Mouse (Mus musculus) intestine, embryonic 16.5 days (tissue): ENCODE results near the gene S100a5. TPM values are rescaled to one million over a fixed set of nuclear protein-coding genes. Genes with fewer than 3 reads are reported as not detected.

Experiments used
- ATAC-seq: fragments of 200-750 bp; cut with Nextera tagmentation; 2 replicates; pipeline ENCODE4 v1.8.0; 2017; ENCODE audit warnings: moderate TSS enrichment, moderate library complexity
- H3K27ac ChIP-seq: fragments of 300-500 bp; sonication (generic); 2 replicates; pipeline ENCODE4 v1.5.1; 2014; ENCODE audit warnings: mild to moderate bottlenecking, low read length
- H3K27me3 ChIP-seq: fragments of 300-500 bp; sonication (generic); replicated peaks from 2 replicates; pipeline ENCODE4 v1.6.1; 2014; ENCODE audit warnings: low read length, control low read depth, mixed read lengths; ENCODE audit not compliant: control insufficient read depth, insufficient read depth
- H3K36me3 ChIP-seq: fragments of 300-500 bp; sonication (generic); 2 replicates; pipeline ENCODE4 v1.6.1; 2014; ENCODE audit warnings: low read length, control low read depth; ENCODE audit not compliant: control insufficient read depth, insufficient read depth
- H3K4me1 ChIP-seq: fragments of 300-500 bp; sonication (generic); 2 replicates; pipeline ENCODE4 v1.6.1; 2014; ENCODE audit warnings: low read length, control low read depth, mixed read lengths; ENCODE audit not compliant: control insufficient read depth, insufficient read depth
- H3K4me2 ChIP-seq: fragments of 300-500 bp; sonication (generic); 2 replicates; pipeline ENCODE4 v1.6.1; 2014; ENCODE audit warnings: low read depth, low read length, control low read depth
- H3K4me3 ChIP-seq: fragments of 300-500 bp; sonication (generic); 2 replicates; pipeline ENCODE4 v1.5.1; 2014; ENCODE audit warnings: mild to moderate bottlenecking, low read length
- H3K9ac ChIP-seq: fragments of 300-500 bp; sonication (generic); 2 replicates; pipeline ENCODE4 v1.6.1; 2014; ENCODE audit warnings: low read depth, low read length
- H3K9me3 ChIP-seq: fragments of 300-500 bp; sonication (generic); 2 replicates; pipeline ENCODE4 v1.6.1; 2016; ENCODE audit warnings: low read length, control low read depth; ENCODE audit not compliant: control insufficient read depth
- WGBS: fragments of 180-500 bp; shearing (Covaris S2); extraction: QIAGEN DNeasy Blood & Tissue Kit; methylation state at CpG from one replicate; pipeline ENCODE4 v1.1.7; 2014; 5-methylcytosine and 5-hydroxymethylcytosine counted together
- polyA plus RNA-seq: library from polyadenylated mRNA; unstranded; fragments of >200 nt; fragmentation: Nextera tagmentation; extraction: Ambion mirVana; gene quantifications from 2 replicates; pipeline ENCODE4 v1.2.1, GENCODE M21; 2015

S100a5 gene
- polyA plus RNA-seq, 1 experiment from 2014 or later = 16.0 TPM

- H3K27ac ChIP-seq = peak overlapping the region; percentile 82
- H3K4me2 ChIP-seq = peak overlapping the region; percentile 86
- ATAC-seq = no peak
- peak overlapping the region; percentile 51 for H3K4me3 ChIP-seq
- H3K9ac ChIP-seq = no peak overlapping the region; the same call in 1 of the 2 replicates
- no peaks in the 10 kb centered on the region for H3K36me3 ChIP-seq
- peaks cover 20% of the 10 kb centered on the region for H3K4me1 ChIP-seq
- H3K9me3 ChIP-seq = no peaks in the 10 kb centered on the region
- WGBS = 76% methylated on average over 6 of the region's 6 CpGs
- no peaks in the 10 kb centered on the region for H3K27me3 ChIP-seq
These were observed 5.8 kb downstream of the S100a5 start for GRCm38 (mm10) chr3:90614148-90614530.

GRCm38 (mm10) chr3:90614611-90615251, 6.4 kb downstream of the S100a5 start:
- Histone ChIP-seq H3K36me3 (no peaks in the 10 kb centered on the region), H3K9me3 (no peaks in the 10 kb centered on the region), H3K4me3 (peak overlapping the region; percentile 51), H3K9ac (peak overlapping the region; percentile 0), H3K27ac (peak overlapping the region; percentile 82), H3K4me2 (peak overlapping the region; percentile 86), H3K4me1 (peaks cover 19% of the 10 kb centered on the region), H3K27me3 (no peaks in the 10 kb centered on the region)
- peak; percentile 84 for ATAC-seq
- 48% methylated on average over 11 of the region's 11 CpGs for WGBS

DNA sequence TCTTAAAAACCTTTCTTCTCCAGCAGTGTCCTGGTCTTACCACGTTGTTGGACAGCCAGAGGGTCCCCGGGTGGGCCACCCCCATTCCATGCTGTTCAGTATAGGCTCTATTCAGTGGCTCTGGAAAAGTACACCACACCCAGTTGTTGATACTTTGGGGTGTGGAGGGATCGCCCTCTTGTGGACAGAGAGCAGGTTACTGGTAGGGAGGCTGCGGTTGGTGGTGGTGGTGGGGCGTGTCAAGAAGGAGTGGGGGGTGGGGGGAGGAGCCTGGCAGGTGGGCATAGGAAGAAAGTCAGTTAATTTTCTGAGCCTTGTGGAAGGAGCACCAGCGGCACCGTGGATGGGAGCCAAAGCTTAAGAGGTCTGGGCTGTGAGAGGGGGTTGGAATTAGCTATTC, 7.1 kb downstream of the S100a5 start:
- peak overlapping the region; percentile 86; the same call in 1 of the 2 replicates for H3K4me2 ChIP-seq
- no peaks in the 10 kb centered on the region for H3K36me3 ChIP-seq
- H3K4me3 ChIP-seq = peak overlapping the region; percentile 31
- 5% methylated on average over 7 of the region's 7 CpGs for WGBS
- no peaks in the 10 kb centered on the region for H3K27me3 ChIP-seq
- peaks cover 17% of the 10 kb centered on the region for H3K4me1 ChIP-seq
- H3K9ac ChIP-seq = peak overlapping the region; percentile 0; the same call in 1 of the 2 replicates
- no peaks in the 10 kb centered on the region for H3K9me3 ChIP-seq
- H3K27ac ChIP-seq = peak overlapping the region; percentile 82
- peak; percentile 70 for ATAC-seq

GRCm38 (mm10) chr3:90615911-90616310, 7.6 kb downstream of the S100a5 start:
- H3K36me3 ChIP-seq = no peaks in the 10 kb centered on the region
- H3K27ac ChIP-seq = no peak overlapping the region
- peak overlapping the region; percentile 31; the same call in 1 of the 2 replicates for H3K4me3 ChIP-seq
- no peak overlapping the region for H3K9ac ChIP-seq
- no peak for ATAC-seq
- H3K4me2 ChIP-seq = no peak overlapping the region
- H3K27me3 ChIP-seq = no peaks in the 10 kb centered on the region
- H3K9me3 ChIP-seq = no peaks in the 10 kb centered on the region
- H3K4me1 ChIP-seq = peaks cover 17% of the 10 kb centered on the region
- 84% methylated on average over 1 of the region's 1 CpGs for WGBS

DNA sequence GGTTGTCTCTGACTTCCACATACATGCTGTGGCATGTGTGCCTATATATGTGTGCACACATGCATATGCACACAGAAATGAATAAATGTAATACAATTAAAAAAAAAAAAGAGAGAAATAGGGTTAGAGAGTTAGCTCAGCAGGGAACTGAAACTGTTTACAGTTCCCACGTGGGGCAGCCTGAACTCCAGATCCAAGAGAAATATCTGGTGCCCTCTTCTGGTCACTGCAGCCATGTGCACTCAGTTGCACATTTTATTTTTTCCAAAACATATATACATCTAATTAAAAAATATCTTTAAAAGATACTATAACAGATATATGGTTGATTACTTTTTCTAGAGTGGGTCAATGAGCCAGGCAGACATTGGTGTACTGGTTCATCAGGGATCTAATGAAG, 9.3 kb downstream of the S100a5 start:
- H3K4me3 ChIP-seq = no peak overlapping the region
- no peak overlapping the region for H3K9ac ChIP-seq
- peaks cover 24% of the 10 kb centered on the region for H3K4me1 ChIP-seq
- no peak overlapping the region for H3K27ac ChIP-seq
- no peaks in the 10 kb centered on the region for H3K9me3 ChIP-seq
- H3K36me3 ChIP-seq = no peaks in the 10 kb centered on the region
- WGBS = 6% methylated on average over 1 of the region's 1 CpGs
- no peak overlapping the region for H3K4me2 ChIP-seq
- no peaks in the 10 kb centered on the region for H3K27me3 ChIP-seq
- ATAC-seq = no peak

- no peak for ATAC-seq
- no peak overlapping the region for H3K27ac ChIP-seq
- no peak overlapping the region for H3K4me2 ChIP-seq
- H3K27me3 ChIP-seq = no peaks in the 10 kb centered on the region
- no peaks in the 10 kb centered on the region for H3K36me3 ChIP-seq
- H3K4me1 ChIP-seq = peaks cover 27% of the 10 kb centered on the region
- H3K9ac ChIP-seq = no peak overlapping the region
- H3K4me3 ChIP-seq = no peak overlapping the region
- 52% methylated on average over 7 of the region's 7 CpGs for WGBS
- no peaks in the 10 kb centered on the region for H3K9me3 ChIP-seq
These were observed 13.2 kb downstream of the S100a5 start for GRCm38 (mm10) chr3:90621552-90621951.

DNA sequence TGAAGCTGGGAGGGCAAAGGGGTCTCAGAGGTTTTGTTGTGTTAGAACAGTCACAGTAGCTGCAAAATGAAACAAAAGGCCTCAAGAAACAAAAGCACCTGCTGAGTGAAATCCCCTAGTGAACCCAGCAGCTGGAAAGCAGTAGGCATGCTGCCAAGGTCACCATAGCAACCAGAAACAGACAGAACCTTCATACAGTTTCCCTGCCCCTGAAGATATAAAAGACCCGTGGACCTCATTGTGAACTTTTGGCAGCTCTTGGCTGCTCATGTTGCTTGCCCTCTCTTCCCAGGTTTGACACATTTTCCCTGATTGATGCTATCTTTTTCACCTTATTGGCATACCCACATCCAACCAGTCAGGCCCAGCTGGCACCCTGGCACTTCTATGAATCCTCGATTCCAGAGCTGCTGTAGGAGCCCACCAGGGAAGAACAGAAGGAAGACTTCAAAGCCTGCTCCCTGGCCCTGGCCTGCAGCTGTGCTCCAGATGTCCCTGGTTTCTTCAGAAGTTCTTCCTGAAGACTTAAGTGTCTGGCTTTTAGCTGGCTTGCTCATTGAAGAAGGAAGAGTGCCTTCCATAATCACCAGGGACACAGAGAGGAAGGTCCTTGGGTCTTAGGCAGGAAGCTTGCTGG, 15.2 kb downstream of the S100a5 start:
- no peak overlapping the region for H3K9ac ChIP-seq
- peak overlapping the region; percentile 47; the same call in 1 of the 2 replicates for H3K27ac ChIP-seq
- ATAC-seq = no peak

GRCm38 (mm10) chr3:90625496-90625895, 17.2 kb downstream of the S100a5 start:
- Histone ChIP-seq H3K27me3 (no peaks in the 10 kb centered on the region), H3K4me2 (no peak overlapping the region), H3K4me3 (no peak overlapping the region), H3K27ac (peak overlapping the region; percentile 97), H3K36me3 (no peaks in the 10 kb centered on the region), H3K9me3 (no peaks in the 10 kb centered on the region), H3K9ac (no peak overlapping the region), H3K4me1 (peaks cover 27% of the 10 kb centered on the region)
- no peak for ATAC-seq
- WGBS = 77% methylated on average over 5 of the region's 5 CpGs

More for the DNA sequence above, 15.2 kb downstream of the S100a5 start:
- 21% methylated on average over 2 of the region's 2 CpGs for WGBS
- H3K4me2 ChIP-seq = no peak overlapping the region
- no peaks in the 10 kb centered on the region for H3K27me3 ChIP-seq
- H3K36me3 ChIP-seq = no peaks in the 10 kb centered on the region
- no peak overlapping the region for H3K4me3 ChIP-seq
- no peaks in the 10 kb centered on the region for H3K9me3 ChIP-seq
- peaks cover 27% of the 10 kb centered on the region for H3K4me1 ChIP-seq

- H3K9me3 ChIP-seq = no peaks in the 10 kb centered on the region
- no peaks in the 10 kb centered on the region for H3K27me3 ChIP-seq
- H3K27ac ChIP-seq = peak overlapping the region; percentile 97
- WGBS = 36% methylated on average over 9 of the region's 9 CpGs
- H3K9ac ChIP-seq = peak overlapping the region; percentile 29; the same call in 1 of the 2 replicates
- H3K4me3 ChIP-seq = peak overlapping the region; percentile 18
- ATAC-seq = peak; percentile 90
- peaks cover 23% of the 10 kb centered on the region for H3K4me1 ChIP-seq
- H3K36me3 ChIP-seq = no peaks in the 10 kb centered on the region
- peak overlapping the region; percentile 37 for H3K4me2 ChIP-seq
These were observed 18.1 kb downstream of the S100a5 start for GRCm38 (mm10) chr3:90626266-90627021.
